Mouse (Mus musculus) CD4-positive naive resting alpha-beta T cell, adult 57 days (primary cell): ENCODE measurements around the gene Foxj3. TPM values are rescaled to one million over a fixed set of nuclear protein-coding genes. Genes with fewer than 3 reads are reported as not detected.

Experiments
- total RNA-seq: library from RNA; stranded (reverse); gene quantifications from one replicate; pipeline ENCODE4 v1.2.4, GENCODE M21; 2023

Gene Foxj3
- total RNA-seq: 93.3 TPM

DNA sequence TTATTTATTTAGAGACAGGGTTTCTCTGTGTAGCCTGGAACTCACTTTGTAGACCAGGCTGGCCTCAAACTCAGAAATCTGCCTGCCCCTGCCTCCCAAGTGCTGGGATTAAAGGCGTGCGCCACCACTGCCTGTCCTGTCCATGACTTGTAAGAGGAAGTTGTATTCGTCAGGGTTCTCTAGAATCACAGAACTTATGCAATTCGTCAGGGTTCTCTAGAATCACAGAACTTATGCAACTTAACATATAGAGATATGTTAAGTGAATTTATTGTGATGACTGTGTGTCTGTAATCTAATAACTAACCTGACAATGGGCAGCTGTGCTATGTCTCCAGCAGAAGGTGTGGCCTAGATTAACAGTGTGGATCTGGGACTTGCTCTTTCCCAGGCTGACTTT, at the start of gene Foxj3:
Gene Foxj3, plus strand, starts transcription at position 390 of the 400 bp plus-strand sequence.

GRCm38 (mm10) chr4:119492291-119492932, 44.4 kb upstream of the Foxj3 start, which contains the start of gene Rimkla:
TSS of gene Rimkla (minus strand) at chr4:119492628.

GRCm38 (mm10) chr4:119539031-119539824, 2.4 kb downstream of the Foxj3 start, which contains the start of gene Frg2f1:
TSS of gene Frg2f1 (minus strand) at chr4:119539529.

GRCm38 (mm10) chr4:119637176-119637845, 100.5 kb downstream of the Foxj3 start, which contains the start of gene Guca2a:
TSS of gene Guca2a (plus strand) at chr4:119637704.

DNA sequence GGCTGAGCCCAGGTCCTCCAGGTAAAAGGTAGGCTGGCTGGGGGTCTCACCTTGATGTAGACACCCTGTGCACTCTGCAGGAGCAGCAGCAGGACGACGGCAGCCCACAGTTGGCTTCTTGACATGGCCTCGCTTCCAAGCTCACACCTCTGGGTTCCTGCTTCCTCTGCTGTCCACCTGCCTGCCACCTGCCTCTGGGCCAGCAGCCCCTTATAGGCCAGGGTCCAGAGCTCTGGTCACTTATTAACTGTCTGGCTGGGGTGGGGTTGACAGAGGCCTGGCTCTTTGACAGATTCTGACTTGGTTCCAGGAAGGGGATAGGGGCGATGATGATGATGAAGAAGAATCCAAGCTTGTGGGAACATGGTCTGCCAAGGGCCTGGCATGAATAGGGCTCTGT, 121.9 kb downstream of the Foxj3 start, which contains the start of gene Guca2b:
Gene Guca2b, minus strand, starts transcription at position 224 of the 400 bp plus-strand sequence.

Other genes with a start within 250 kb of the Foxj3 start
- 344 TPM for gene Ybx1, start 242.4 kb upstream of the Foxj3 start, total RNA-seq
- 23.9 TPM for gene Ppih, start 216.5 kb upstream of the Foxj3 start, total RNA-seq
- 5.3 TPM for gene Ccdc30, start 121.5 kb upstream of the Foxj3 start, total RNA-seq
- gene Ppcs, start 114.6 kb upstream of the Foxj3 start, total RNA-seq: 7.7 TPM
- gene Zmynd12, start 114.2 kb upstream of the Foxj3 start, total RNA-seq: 1.2 TPM
- gene Rimkla, start 44.4 kb upstream of the Foxj3 start, total RNA-seq: 1.1 TPM
- gene Frg2f1, start 2.5 kb downstream of the Foxj3 start, total RNA-seq: 14.1 TPM
- gene Guca2a, start 100.7 kb downstream of the Foxj3 start, total RNA-seq: 5.9 TPM
- gene Guca2b, start 122.0 kb downstream of the Foxj3 start, total RNA-seq: not detected
- 16.7 TPM for gene Hivep3, start 196.8 kb downstream of the Foxj3 start, total RNA-seq